Mouse (Mus musculus): ENCODE measurements around the gene 1600002K03Rik.

GRCm38 (mm10) chr10:80168038-80168661 is 4.6 kb upstream of the 1600002K03Rik start:
- TF ChIP-seq POLR2A (IDR thresholded peaks at IDR 0.05; ENCODE audit: borderline replicate concordance, extremely low read depth, insufficient read depth, insufficient read length, poor library complexity, severe bottlenecking) = no peak
- TF ChIP-seq CTCF (IDR thresholded peaks at IDR 0.05; ENCODE audit: borderline replicate concordance, extremely low read depth, insufficient read depth, insufficient read length) = no peak

Data from brain, embryonic 14.5 days (tissue).